Mouse (Mus musculus) brain, embryonic 14.5 days (tissue): Measurements from ENCODE around the gene Gm48552.

Experiments used
- CTCF ChIP-seq: fragments of 200-500 bp; IDR thresholded peaks from 2 replicates; pipeline ENCODE4 v1.5.1; 2012; ENCODE audit warnings: inconsistent platforms, mild to moderate bottlenecking, moderate library complexity, borderline replicate concordance; ENCODE audit not compliant: insufficient read depth, insufficient read length; ENCODE audit errors: extremely low read depth
- POLR2A ChIP-seq: fragments of 200-500 bp; IDR thresholded peaks from 2 replicates; pipeline ENCODE4 v1.6.1; 2012; ENCODE audit warnings: mild to moderate bottlenecking, inconsistent platforms, borderline replicate concordance; ENCODE audit not compliant: poor library complexity, insufficient read depth, insufficient read length, severe bottlenecking; ENCODE audit errors: extremely low read depth

DNA sequence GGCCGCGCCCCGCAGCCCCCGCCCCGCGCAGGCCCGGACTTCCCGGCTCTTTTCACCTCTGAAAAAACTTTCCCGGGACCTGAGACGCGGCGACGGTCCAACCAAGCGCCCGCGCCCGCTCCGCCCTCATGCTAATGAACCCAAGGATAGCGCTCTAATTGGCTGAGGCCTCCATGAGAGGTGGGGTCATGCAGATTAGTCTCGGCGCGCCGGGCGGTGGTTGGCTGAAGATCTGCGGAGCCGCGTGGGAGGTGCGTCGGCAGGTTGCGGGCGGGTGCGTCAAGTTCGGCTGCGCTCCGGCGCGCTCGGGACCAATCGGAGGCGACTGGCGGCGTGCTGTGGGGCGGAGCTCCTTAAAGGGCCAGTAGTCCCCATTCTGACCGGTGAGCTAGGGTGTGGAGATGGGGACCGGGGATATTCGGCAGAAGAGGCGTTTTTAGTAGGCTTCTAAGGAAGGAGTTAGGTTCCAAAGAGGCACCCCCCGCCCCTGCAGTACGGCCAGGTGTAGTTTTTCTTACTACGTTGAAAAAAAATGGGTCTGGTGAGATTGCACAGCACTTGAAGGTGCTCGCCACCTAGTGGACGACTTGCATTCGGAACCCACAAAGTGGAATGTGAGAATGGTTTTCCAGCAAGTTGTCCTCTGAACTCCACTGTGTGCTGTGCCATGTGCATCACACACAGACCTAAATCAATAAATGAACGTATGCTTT lies 38.3 kb upstream of the Gm48552 start, which contains the start of gene Hmg20b:
- TF ChIP-seq CTCF (peak; percentile 84), POLR2A (0 out of 2 replicates have a peak, but pooled peaks have one; percentile 25)
